Mouse (Mus musculus) heart, embryonic 15.5 days (tissue): ENCODE data around the gene Mvp. TPM values are rescaled to one million over a fixed set of nuclear protein-coding genes. Genes with fewer than 3 reads are reported as not detected.

Experiments used
- ATAC-seq: fragments of 200-750 bp; cut with Nextera tagmentation; replicated peaks from 2 replicates; pipeline ENCODE4 v1.8.0; 2017; ENCODE audit warnings: low read depth, moderate TSS enrichment; ENCODE audit not compliant: insufficient number of reproducible peaks, insufficient read depth, low FRiP score
- H3K27ac ChIP-seq: fragments of 300-500 bp; sonication (generic); 2 replicates; pipeline ENCODE4 v1.5.1; 2015; ENCODE audit warnings: mild to moderate bottlenecking, inconsistent platforms
- H3K27me3 ChIP-seq: fragments of 300-500 bp; sonication (generic); 2 replicates; pipeline ENCODE4 v1.6.1; 2015; ENCODE audit warnings: inconsistent platforms
- H3K36me3 ChIP-seq: fragments of 300-500 bp; sonication (generic); 2 replicates; pipeline ENCODE4 v1.6.1; 2015; ENCODE audit warnings: mild to moderate bottlenecking, inconsistent platforms
- H3K4me1 ChIP-seq: fragments of 300-500 bp; sonication (generic); replicated peaks from 2 replicates; pipeline ENCODE4 v1.6.1; 2015; ENCODE audit warnings: inconsistent platforms
- H3K4me2 ChIP-seq: fragments of 300-500 bp; sonication (generic); 2 replicates; pipeline ENCODE4 v1.6.1; 2015; ENCODE audit warnings: inconsistent platforms, mild to moderate bottlenecking, moderate library complexity
- H3K4me3 ChIP-seq: fragments of 300-500 bp; sonication (generic); 2 replicates; pipeline ENCODE4 v1.5.1; 2015; ENCODE audit warnings: mild to moderate bottlenecking, inconsistent platforms
- H3K9ac ChIP-seq: fragments of 300-500 bp; sonication (generic); 2 replicates; pipeline ENCODE4 v1.6.1; 2015; ENCODE audit warnings: mild to moderate bottlenecking, inconsistent platforms
- H3K9me3 ChIP-seq: fragments of 300-500 bp; sonication (generic); replicated peaks from 2 replicates; pipeline ENCODE4 v1.6.1; 2016; ENCODE audit warnings: inconsistent platforms
- WGBS: fragments of 180-500 bp; shearing (Covaris S2); methylation state at CpG from one replicate; pipeline ENCODE4 v1.1.7; 2015; ENCODE audit warnings: mixed read lengths; 5-methylcytosine and 5-hydroxymethylcytosine counted together
- polyA plus RNA-seq: library from polyadenylated mRNA; unstranded; fragments of >200 nt; fragmentation: Nextera tagmentation; extraction: Ambion mirVana; gene quantifications from 2 replicates; pipeline ENCODE4 v1.2.1, GENCODE M21; 2015

The Mvp gene
- polyA plus RNA-seq, 1 experiment from 2014 or later = 14.5 TPM

DNA sequence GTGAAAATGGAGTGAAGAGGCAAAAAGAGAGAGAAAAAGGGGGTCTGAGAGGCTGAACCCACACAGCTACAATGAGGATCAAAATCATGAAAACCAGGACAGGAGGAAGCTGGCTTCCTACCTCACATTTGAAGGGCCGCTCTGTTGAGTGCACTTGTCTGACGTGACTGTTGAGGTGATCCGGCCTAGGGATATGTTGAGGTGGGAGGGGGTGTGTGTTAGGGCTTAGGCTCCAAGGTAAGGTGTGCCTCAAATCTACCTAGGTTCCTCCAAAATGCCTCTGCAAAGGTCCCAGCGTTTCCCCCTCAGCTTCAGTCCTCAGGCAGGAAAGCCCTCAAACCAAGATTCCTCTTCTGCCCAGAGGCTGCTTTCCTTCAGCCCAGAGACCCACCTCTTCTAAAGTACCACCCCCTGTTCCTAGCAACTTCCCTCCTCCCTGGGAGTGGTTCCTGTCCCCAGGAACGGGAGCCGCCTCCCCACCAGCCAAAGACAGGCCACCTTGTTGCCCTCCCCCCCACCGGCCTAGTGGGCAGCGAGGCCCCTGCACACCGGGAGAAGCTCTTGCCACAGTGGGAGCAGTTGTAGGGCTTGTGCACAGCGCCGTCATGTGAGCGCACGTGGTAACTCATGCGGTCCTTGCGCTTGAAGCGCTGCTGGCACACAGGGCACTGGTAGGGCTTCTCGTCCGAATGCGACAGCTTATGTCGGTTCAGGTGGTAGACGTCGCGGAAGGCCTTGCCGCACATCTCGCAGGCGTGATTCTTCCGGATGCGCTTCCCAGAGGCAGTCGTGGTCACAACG, 10.5 kb upstream of the Mvp start:
- Histone ChIP-seq H3K9ac (peak overlapping the region; percentile 99), H3K9me3 (no peaks in the 10 kb centered on the region), H3K27ac (peak overlapping the region; percentile 99), H3K4me2 (peak overlapping the region; percentile 94), H3K36me3 (peaks cover 29% of the 10 kb centered on the region), H3K4me1 (peaks cover 60% of the 10 kb centered on the region), H3K27me3 (no peaks in the 10 kb centered on the region), H3K4me3 (peak overlapping the region; percentile 93)
- 1% methylated on average over 30 of the region's 30 CpGs for WGBS
- ATAC-seq = peak; percentile 7; the same call in 1 of the 2 replicates

DNA sequence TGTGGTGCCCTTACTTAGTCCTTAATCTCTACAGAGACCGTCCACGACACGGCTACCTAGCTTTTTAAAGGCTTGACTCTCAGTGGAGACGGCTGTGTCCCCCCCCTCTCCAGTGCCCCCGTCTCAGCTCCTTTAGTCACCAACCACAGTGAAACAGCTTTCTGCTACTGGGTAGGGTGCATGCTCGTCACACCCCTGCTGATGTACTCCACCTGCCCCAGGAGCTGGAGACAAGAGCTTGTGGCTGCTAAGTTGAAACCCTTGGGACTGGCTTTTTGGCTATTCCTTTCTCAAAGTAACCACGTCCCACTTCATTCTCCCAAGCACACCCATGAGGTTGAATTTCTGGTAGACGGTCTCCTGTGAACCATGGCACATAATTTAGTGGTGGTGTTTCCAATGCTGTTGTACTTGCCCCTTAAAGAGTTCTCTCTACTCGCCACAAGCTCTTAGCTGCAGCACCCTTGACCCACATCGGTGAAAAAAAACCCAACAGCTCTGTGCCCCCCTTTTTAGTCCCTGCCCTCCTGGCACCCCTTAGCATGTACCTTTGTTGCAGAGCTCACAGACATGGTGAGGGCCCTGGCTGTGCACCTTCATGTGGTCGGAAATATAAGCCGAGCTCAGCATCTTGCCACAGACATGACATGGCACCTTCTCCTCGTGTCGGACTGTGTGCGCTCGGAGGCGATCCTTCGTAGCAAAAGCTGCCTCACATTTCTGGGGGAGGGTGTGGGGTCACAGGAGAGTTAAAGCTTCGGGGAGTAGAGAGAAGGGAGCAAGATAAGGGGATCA, 9.7 kb upstream of the Mvp start:
- no peak for ATAC-seq
- H3K4me2 ChIP-seq = peak overlapping the region; percentile 94
- H3K27ac ChIP-seq = peak overlapping the region; percentile 99
- peak overlapping the region; percentile 99 for H3K9ac ChIP-seq
- H3K36me3 ChIP-seq = peaks cover 24% of the 10 kb centered on the region
- H3K4me3 ChIP-seq = peak overlapping the region; percentile 93
- peaks cover 67% of the 10 kb centered on the region for H3K4me1 ChIP-seq
- no peaks in the 10 kb centered on the region for H3K27me3 ChIP-seq
- no peaks in the 10 kb centered on the region for H3K9me3 ChIP-seq
- 19% methylated on average over 19 of the region's 19 CpGs for WGBS

DNA sequence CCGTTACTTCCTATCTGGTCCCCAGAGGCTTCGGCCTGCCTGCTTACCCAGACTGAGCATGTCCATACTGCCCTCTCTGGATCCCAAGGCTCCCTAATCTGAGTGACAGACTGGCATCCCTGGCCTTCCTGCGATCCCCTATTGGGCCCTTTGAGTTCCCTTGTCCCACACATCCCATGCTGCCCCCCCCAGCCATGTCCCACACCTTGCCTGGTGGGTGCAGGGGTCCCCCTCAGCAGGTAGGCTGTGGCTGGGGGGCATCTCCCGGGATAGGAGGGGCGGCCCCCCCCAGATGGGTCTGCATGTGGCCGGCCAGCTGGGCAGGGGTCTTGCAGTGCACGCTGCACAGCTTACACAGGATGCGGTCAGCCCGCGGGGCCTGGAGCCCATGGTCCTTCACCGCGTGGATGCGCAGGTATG, 8.9 kb upstream of the Mvp start:
- H3K4me1 ChIP-seq = peaks cover 67% of the 10 kb centered on the region
- WGBS = 75% methylated on average over 13 of the region's 13 CpGs

DNA sequence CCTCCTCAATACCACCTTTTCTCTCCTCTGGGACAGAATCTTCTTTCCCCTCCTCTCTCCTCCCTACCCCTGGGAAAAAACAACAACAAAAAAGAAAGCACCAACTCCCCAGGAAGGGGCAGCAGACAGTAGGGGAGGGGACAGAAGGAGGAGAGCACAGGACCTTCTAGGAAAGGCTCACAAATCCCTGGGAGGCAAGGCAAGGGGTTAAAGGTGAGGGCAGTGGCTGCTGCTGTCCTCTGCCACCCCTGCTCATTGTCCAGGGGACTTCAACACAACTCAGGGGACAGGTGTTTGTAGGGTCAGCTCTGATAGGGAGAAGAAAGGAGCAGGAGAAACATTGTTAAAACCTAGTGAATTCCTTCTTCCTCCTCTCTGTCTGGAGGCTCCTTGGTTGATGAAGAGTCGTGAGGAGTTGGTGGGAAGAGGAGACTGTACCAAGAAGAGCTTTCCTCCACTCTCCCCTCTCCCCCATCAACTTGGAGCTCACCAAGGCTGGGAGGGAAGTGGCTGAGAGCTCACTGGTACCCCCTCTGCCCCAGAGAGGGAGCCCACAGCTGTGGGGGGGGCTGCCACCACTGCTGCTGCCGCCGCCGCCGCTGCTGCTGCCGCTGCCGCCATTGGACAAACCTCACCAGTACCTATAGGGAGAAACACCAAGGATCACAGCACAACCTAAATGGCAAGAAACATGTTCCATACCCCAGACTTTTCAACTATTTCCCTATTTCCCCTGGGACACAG, 8.3 kb upstream of the Mvp start:
- H3K27me3 ChIP-seq = no peaks in the 10 kb centered on the region
- peak overlapping the region; percentile 48; the same call in 1 of the 2 replicates for H3K27ac ChIP-seq
- H3K9me3 ChIP-seq = no peaks in the 10 kb centered on the region
- H3K4me2 ChIP-seq = peak overlapping the region; percentile 94
- peaks cover 64% of the 10 kb centered on the region for H3K4me1 ChIP-seq
- ATAC-seq = no peak
- peak overlapping the region; percentile 93 for H3K4me3 ChIP-seq
- H3K36me3 ChIP-seq = peaks cover 20% of the 10 kb centered on the region
- 84% methylated on average over 7 of the region's 7 CpGs for WGBS
- peak overlapping the region; percentile 99; the same call in 1 of the 2 replicates for H3K9ac ChIP-seq

More for the DNA sequence above, 8.9 kb upstream of the Mvp start:
- peak overlapping the region; percentile 99 for H3K9ac ChIP-seq
- H3K9me3 ChIP-seq = no peaks in the 10 kb centered on the region
- peaks cover 20% of the 10 kb centered on the region for H3K36me3 ChIP-seq
- no peak for ATAC-seq
- no peaks in the 10 kb centered on the region for H3K27me3 ChIP-seq
- peak overlapping the region; percentile 93 for H3K4me3 ChIP-seq
- peak overlapping the region; percentile 48; the same call in 1 of the 2 replicates for H3K27ac ChIP-seq
- H3K4me2 ChIP-seq = peak overlapping the region; percentile 94

DNA sequence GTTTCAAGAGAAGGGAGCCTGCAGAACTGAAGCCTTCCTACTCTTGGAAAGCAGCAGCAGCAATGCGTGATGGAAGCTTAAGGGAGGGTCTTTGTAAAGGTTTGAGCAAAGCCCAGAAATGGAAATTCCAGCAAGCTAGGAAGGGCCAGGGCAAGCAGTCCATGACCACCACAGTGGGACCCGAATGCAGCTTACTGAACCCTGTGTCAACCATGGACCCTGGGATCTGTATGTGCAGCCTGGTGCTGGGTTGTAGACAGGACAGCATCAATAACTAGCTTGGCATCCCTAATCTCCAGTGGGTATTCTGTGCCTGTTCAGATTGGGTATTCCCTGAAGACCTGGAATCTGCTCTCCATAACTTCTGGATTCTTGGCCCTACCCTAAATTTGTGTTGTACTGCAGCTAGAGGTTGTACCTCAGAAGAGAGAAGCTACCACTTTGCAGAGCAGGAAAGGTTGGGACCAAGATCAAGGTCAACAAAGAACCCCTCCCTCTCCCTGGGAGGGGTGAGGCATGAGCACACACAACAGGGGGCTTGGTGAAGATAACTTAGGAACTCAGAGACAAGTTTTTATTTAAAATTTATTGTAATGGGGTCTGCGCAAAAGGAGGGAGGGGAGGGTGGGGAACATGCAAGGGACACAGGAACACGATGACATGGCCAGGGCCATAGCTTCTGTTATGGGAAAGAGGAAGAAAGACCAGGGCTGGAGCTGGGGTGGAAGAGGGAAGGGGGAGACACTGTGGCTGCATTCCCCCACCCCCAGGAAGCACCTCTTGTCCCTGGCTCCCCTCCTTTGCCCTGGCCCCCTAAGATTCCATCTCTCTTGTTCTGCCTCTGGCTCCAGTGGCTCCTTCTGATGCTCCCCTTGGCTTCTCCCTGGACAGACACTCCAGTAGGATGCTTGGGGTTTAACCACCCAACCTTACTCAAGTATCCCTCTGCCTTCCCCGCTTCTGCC, 7.4 kb upstream of the Mvp start:
- H3K4me3 ChIP-seq = peak overlapping the region; percentile 53
- peaks cover 66% of the 10 kb centered on the region for H3K4me1 ChIP-seq
- peak overlapping the region; percentile 66 for H3K9ac ChIP-seq
- no peaks in the 10 kb centered on the region for H3K27me3 ChIP-seq
- no peak for ATAC-seq
- no peaks in the 10 kb centered on the region for H3K9me3 ChIP-seq
- H3K4me2 ChIP-seq = peak overlapping the region; percentile 82
- H3K36me3 ChIP-seq = peaks cover 20% of the 10 kb centered on the region
- 49% methylated on average over 5 of the region's 5 CpGs for WGBS
- peak overlapping the region; percentile 44 for H3K27ac ChIP-seq

DNA sequence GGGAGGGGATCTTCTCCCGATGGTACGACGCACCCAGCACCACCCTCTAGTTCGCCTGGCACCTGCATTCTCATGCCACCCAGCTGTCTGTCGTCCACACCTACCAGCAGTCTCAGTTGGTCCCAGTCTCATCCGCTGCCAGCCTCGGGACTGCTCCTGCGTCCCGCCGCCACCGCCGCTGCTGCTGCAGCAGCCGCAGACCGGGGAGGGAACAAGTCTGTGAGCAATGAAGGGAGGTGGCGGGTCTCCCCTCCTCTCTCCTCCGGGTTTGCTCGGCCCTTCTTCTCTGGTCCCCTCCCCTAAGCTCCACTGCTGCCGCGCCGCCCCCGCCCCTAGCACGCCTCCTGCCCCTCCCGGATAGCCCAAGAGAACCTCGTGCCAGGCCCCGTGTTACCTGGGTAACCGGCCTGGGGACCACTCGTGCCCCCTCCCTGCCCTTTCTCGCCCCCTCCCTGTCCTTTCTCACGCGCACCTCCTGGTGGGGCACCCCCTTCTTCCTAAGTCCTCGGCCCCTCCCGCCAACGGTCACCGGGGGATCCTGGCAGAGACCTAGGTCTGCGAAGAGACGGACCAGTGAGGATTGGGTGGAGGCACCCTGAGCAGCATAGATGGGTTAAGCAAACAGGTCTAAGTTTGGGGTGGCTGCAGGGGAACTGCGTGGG, 6.6 kb upstream of the Mvp start, which contains the start of the genes Gm42742 and Prrt2:
Gene Gm42742 (minus strand): TSS at position 197 of the 662 bp plus-strand sequence.
Gene Prrt2 (minus strand): TSS at position 311 of the 662 bp plus-strand sequence.
- Histone ChIP-seq H3K4me2 (peak within 1 kb of the TSS; percentile 82), H3K27ac (peak within 1 kb of the TSS; percentile 44), H3K9me3 (no peaks in the 10 kb centered on the region), H3K9ac (peak within 1 kb of the TSS; percentile 66), H3K36me3 (peaks cover 20% of the 10 kb centered on the region), H3K27me3 (no peaks in the 10 kb centered on the region), H3K4me1 (peaks cover 68% of the 10 kb centered on the region), H3K4me3 (peak within 1 kb of the TSS; percentile 53)
- no peak for ATAC-seq
- 1% methylated on average over 37 of the region's 37 CpGs for WGBS

DNA sequence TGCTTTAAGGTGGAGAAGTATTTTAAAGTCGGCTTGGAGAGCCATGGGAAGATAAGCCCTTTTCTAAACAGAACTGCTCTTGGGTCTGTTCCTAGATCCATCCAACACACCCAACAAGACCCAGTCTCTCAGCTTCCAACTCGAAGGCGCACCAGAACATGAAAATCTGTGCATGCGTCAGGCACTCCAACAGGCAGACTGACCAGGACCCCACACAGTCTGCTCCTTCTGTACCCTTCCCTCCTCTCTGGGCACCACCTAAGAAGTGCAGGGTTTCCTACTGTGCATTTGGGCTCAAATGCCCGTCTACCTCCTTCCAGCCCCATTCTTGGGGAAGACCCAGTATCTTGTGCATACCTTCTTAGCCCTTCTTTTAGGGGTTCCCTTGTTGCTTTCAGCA, 6.1 kb upstream of the Mvp start:
- H3K27ac ChIP-seq = peak overlapping the region; percentile 44; the same call in 1 of the 2 replicates
- no peak for ATAC-seq
- H3K4me1 ChIP-seq = peaks cover 74% of the 10 kb centered on the region
- WGBS = 49% methylated on average over 5 of the region's 5 CpGs
- peak overlapping the region; percentile 82 for H3K4me2 ChIP-seq
- peaks cover 20% of the 10 kb centered on the region for H3K36me3 ChIP-seq
- H3K27me3 ChIP-seq = no peaks in the 10 kb centered on the region
- no peaks in the 10 kb centered on the region for H3K9me3 ChIP-seq
- peak overlapping the region; percentile 66 for H3K9ac ChIP-seq
- peak overlapping the region; percentile 53 for H3K4me3 ChIP-seq

DNA sequence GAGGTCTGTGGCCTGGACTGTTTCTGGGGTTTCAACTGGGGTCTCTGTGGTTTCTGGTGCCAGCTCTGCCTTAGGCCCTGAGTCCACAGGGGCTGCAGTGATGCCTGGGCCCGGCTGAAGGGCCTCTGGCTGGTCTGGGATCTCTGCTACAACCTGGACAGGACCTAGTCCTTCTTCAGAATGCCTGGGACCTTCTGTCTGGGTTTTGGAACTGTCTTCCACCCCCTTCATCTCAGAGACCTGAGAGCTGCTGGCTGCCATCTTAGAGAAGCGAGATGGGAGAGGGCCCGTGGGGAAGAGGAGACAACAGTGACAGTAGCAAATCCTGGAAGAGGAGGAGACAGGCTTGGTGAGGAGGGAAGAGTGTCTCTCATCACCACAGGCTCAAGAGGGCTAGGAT, 5.6 kb upstream of the Mvp start:
- H3K4me2 ChIP-seq = peak overlapping the region; percentile 82
- H3K9ac ChIP-seq = no peak overlapping the region
- no peak for ATAC-seq
- H3K36me3 ChIP-seq = peaks cover 22% of the 10 kb centered on the region
- peak overlapping the region; percentile 44; the same call in 1 of the 2 replicates for H3K27ac ChIP-seq
- peak overlapping the region; percentile 53 for H3K4me3 ChIP-seq
- no peaks in the 10 kb centered on the region for H3K9me3 ChIP-seq
- WGBS = 74% methylated on average over 3 of the region's 3 CpGs
- no peaks in the 10 kb centered on the region for H3K27me3 ChIP-seq
- peaks cover 77% of the 10 kb centered on the region for H3K4me1 ChIP-seq

DNA sequence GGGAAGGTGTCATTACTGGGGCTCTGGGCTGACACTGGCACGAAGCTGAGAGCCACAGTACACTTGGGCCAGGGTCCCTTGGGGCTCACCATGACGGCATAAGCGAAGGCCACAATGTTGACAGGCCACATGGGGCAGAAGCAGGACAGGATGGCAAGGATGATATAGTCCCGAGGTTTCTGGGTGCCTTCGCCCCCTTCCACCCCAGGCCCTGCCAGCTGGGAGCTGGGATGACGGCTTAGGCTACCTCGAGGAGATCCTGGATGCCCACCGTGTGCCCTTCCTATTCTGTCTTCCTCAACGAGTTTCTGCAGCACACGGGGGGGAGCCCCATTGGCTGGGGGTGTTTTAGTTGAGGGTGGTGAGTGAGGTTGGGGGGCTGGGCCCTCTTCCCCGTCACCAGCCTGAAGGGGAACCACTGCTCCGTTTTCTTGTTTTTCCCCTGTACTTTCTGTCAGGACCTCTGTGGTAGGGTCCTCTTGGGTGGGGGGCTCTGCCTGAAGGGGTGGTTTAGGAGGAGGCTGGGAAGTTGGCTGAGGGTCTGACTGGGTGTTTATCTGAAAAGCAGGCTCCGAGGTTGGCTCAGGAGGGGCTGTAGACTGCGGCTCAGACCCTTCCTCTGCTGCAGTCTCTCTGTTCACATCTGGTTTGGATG, 5.0 kb upstream of the Mvp start:
- Histone ChIP-seq H3K9ac (no peak overlapping the region), H3K27ac (peak overlapping the region; percentile 44; the same call in 1 of the 2 replicates), H3K36me3 (peaks cover 24% of the 10 kb centered on the region), H3K9me3 (no peaks in the 10 kb centered on the region), H3K4me1 (peaks cover 77% of the 10 kb centered on the region), H3K4me2 (peak overlapping the region; percentile 82), H3K27me3 (no peaks in the 10 kb centered on the region), H3K4me3 (no peak overlapping the region)
- 75% methylated on average over 14 of the region's 14 CpGs for WGBS
- ATAC-seq = no peak
